Mouse (Mus musculus): ENCODE data around the gene Slc12a4.

DNA sequence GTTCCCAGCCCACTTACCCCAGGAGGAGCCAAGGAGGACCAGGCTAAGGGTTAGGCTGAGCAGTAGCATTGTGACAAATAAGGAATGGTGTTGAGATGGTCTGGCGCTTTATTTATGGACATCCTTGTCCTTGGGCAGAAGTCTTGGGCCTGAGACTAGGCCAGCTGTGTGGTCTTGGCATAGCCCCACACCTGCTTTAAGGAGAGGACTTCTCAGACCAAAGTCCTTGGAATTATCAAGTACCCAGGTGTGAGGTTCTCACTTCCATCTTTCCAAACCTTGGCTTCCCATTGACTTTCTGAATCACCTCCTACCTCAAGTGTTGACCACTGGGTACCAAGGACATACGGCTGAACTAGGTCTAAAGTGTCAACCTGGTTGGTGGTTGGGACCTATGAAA is 32.1 kb downstream of the Slc12a4 start, which contains the start of gene Ctrl:
- TF ChIP-seq MAFK (IDR thresholded peaks at IDR 0.05; ENCODE audit: insufficient read depth, low read depth, low read length) = no peak
- no peak for TF ChIP-seq ZC3H11A (IDR thresholded peaks at IDR 0.05; ENCODE audit: borderline replicate concordance, low read depth, low read length)
- TF ChIP-seq HCFC1 (IDR thresholded peaks at IDR 0.05; ENCODE audit: borderline replicate concordance, insufficient read depth, low read length) = no peak
- no peak for TF ChIP-seq CHD2 (IDR thresholded peaks at IDR 0.05; ENCODE audit: low read depth, low read length)
- no peak for TF ChIP-seq ZNF384 (IDR thresholded peaks at IDR 0.05; ENCODE audit: low read depth, low read length)

All from ES-E14 (cell line).